Mouse (Mus musculus) intestine, postnatal 0 days (tissue): ENCODE measurements at regions not wholly inside any gene's neighbourhood (a gene's known extent, or its start where the extent isn't known, plus 50 kb on each side); places are given as distances from the start of the nearest gene placed in this dataset.

ENCODE experiments used
- ATAC-seq: fragments of 200-750 bp; cut with Nextera tagmentation; 2 replicates; pipeline ENCODE4 v1.8.0; 2017; ENCODE audit warnings: mild to moderate bottlenecking, moderate TSS enrichment, moderate library complexity
- H3K27ac ChIP-seq: fragments of 300-500 bp; sonication (generic); 2 replicates; pipeline ENCODE4 v1.5.1; 2014; ENCODE audit warnings: mild to moderate bottlenecking, low read depth, low read length, moderate library complexity
- H3K27me3 ChIP-seq: fragments of 300-500 bp; sonication (generic); replicated peaks from 2 replicates; pipeline ENCODE4 v1.6.1; 2014; ENCODE audit warnings: low read length, mixed read lengths; ENCODE audit not compliant: control insufficient read depth, insufficient read depth
- H3K36me3 ChIP-seq: fragments of 300-500 bp; sonication (generic); 2 replicates; pipeline ENCODE4 v1.6.1; 2014; ENCODE audit warnings: mild to moderate bottlenecking, moderate library complexity; ENCODE audit not compliant: control insufficient read depth, insufficient read depth
- H3K4me1 ChIP-seq: fragments of 300-500 bp; sonication (generic); replicated peaks from 2 replicates; pipeline ENCODE4 v1.6.1; 2014; ENCODE audit warnings: antibody characterized with exemption, low read length, mixed read lengths; ENCODE audit not compliant: control insufficient read depth, insufficient read depth
- H3K4me2 ChIP-seq: fragments of 300-500 bp; sonication (generic); replicated peaks from 2 replicates; pipeline ENCODE4 v1.6.1; 2014; ENCODE audit warnings: low read depth, mild to moderate bottlenecking, moderate library complexity
- H3K4me3 ChIP-seq: fragments of 300-500 bp; sonication (generic); 2 replicates; pipeline ENCODE4 v1.5.1; 2014; ENCODE audit warnings: low read depth, low read length
- H3K9ac ChIP-seq: fragments of 300-500 bp; sonication (generic); 2 replicates; pipeline ENCODE4 v1.6.1; 2014; ENCODE audit warnings: mild to moderate bottlenecking, low read depth, low read length
- H3K9me3 ChIP-seq: fragments of 300-500 bp; sonication (generic); 2 replicates; pipeline ENCODE4 v1.6.1; 2016; ENCODE audit warnings: mixed run types; ENCODE audit not compliant: control insufficient read depth
- CTCF ChIP-seq: sonication (generic); IDR thresholded peaks from 2 replicates; pipeline ENCODE4 v1.5.1; 2016; ENCODE audit warnings: low read depth, mild to moderate bottlenecking, control low read depth, antibody characterized with exemption, moderate library complexity
- WGBS: fragments of 180-500 bp; shearing (Covaris S2); extraction: QIAGEN DNeasy Blood & Tissue Kit; methylation state at CpG from one replicate; pipeline ENCODE4 v1.1.7; 2014; 5-methylcytosine and 5-hydroxymethylcytosine counted together

DNA sequence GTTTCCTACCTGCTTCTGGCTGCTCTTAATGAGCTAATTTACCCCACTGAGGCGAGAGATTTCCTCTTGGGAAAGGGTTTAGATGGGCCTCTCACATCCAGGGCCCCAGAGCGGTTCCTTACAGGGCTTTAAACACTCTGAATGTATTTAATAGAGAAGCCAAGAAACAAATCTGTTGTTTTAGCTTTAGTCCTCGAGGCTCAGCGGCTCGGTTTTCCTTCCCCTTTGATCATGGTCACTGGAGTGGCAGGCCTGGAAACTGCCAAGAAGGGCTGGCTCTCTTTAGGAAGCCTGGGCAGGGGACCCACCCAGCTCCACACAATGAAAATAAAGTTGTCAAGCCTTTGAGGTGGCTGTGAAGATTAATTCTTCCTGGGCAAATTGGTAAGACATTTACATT, 127.5 kb upstream of the Jag1 start:
- Histone ChIP-seq H3K4me3 (no peak overlapping the region), H3K27ac (no peak overlapping the region), H3K9me3 (no peaks in the 10 kb centered on the region), H3K4me1 (no peaks in the 10 kb centered on the region), H3K27me3 (no peaks in the 10 kb centered on the region), H3K4me2 (no peak overlapping the region), H3K9ac (no peak overlapping the region), H3K36me3 (no peaks in the 10 kb centered on the region)
- 47% methylated on average over 5 of the region's 5 CpGs for WGBS
- ATAC-seq = no peak
- TF ChIP-seq CTCF = no peak

DNA sequence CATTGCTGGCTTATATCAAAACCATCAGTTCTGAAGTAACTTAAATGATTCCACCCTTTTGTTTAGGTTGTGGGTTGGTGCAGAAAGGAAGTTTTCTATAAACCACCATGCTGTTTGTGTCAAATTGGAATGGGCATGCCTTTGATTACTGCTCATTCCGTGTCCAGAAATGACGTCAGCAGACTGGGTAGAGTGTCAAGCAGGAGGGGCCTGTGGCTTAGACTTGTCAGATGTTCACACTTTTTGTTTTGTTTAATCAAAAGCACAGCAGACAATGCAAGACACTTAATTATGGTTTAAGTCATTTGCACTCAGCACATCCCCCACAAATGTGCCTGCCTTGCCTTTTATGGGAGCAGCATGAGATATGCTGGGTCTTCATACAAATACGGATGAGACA, 120.5 kb upstream of the Jag1 start:
- H3K4me2 ChIP-seq = no peak overlapping the region
- no peaks in the 10 kb centered on the region for H3K36me3 ChIP-seq
- ATAC-seq = no peak
- no peak overlapping the region for H3K9ac ChIP-seq
- H3K4me1 ChIP-seq = no peaks in the 10 kb centered on the region
- 43% methylated on average over 3 of the region's 3 CpGs for WGBS
- no peaks in the 10 kb centered on the region for H3K27me3 ChIP-seq
- no peak overlapping the region for H3K4me3 ChIP-seq
- H3K27ac ChIP-seq = no peak overlapping the region
- H3K9me3 ChIP-seq = 0 out of 2 replicates have a peak, but pooled peaks cover 2% of the 10 kb centered on the region
- no peak for TF ChIP-seq CTCF

DNA sequence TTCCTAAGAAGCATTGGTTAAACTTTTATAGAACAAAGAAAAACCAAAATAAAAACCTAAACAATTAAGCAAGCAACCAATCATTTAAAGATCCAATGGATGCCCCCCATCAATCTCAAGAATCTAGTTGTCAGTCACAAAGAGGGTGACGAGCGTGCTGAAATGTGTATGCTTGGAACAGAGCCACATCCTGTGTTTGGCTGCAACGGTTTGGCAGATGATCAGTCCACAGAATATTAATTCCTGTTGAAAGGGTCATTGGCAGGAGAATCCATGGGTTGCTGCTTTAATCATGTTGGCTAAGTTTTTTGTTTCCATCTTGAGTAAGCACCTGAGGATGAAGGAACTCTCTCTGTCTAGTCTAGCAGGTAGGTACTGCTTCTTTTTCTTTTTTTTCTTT, 117.5 kb upstream of the Jag1 start:
- Histone ChIP-seq H3K27me3 (no peaks in the 10 kb centered on the region), H3K4me3 (no peak overlapping the region), H3K36me3 (no peaks in the 10 kb centered on the region), H3K9me3 (0 out of 2 replicates have a peak, but pooled peaks cover 2% of the 10 kb centered on the region), H3K9ac (no peak overlapping the region), H3K27ac (no peak overlapping the region), H3K4me2 (no peak overlapping the region), H3K4me1 (no peaks in the 10 kb centered on the region)
- WGBS = 82% methylated on average over 3 of the region's 3 CpGs
- no peak for ATAC-seq
- no peak for TF ChIP-seq CTCF

DNA sequence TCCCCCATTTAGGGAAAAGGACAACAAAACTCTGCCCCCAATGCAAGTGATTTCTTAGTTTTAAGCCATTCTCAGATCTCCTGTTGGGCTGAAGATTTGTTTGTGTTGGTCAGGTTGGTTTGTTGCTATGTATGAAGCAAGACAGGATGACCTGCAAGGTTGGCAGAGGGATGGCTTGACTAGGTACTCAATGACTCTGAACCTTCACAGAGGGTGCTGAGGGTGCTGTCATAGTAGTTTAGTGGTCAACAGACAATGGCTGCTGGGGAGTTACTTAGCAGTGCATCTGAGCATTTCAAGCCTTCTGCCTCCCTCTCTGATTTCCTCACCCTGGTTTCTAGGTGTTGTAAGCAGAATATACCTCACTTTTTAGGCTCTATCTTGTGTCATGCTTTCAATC, 114.7 kb upstream of the Jag1 start:
- ATAC-seq = no peak
- Histone ChIP-seq H3K4me1 (no peaks in the 10 kb centered on the region), H3K27me3 (no peaks in the 10 kb centered on the region), H3K9ac (no peak overlapping the region), H3K4me3 (no peak overlapping the region), H3K9me3 (0 out of 2 replicates have a peak, but pooled peaks cover 2% of the 10 kb centered on the region), H3K4me2 (no peak overlapping the region), H3K36me3 (no peaks in the 10 kb centered on the region), H3K27ac (no peak overlapping the region)
- TF ChIP-seq CTCF = no peak

DNA sequence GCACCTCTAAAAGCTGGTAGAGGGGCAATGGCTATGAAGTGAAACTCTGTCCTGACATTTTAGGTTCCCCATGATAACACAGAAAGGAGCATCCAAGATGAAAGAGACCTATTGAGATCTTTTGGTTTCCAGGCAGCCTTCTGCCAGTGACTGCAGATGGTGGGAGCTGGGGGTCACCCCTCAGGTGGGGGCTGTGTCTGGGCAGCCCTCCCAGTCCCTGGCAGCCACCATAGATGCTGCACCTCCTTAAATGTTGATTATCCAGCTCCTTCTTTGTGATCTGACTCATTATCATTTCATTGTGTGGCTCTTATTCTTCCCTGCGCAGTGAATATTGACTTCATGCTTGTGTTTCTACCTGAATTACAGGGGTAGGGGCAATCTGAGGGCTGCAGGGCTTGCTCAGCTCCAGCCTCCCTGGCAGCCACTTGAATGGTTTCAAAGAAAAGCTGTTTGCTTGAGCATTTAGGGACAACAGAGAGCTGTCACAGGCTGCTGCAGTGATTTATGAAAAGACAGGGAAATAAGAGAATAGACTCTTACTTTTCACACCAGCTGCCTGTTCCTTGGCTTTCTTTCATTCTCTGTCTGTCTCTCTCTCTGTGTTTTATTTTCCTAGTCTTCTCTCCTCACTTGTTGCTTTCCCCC, 113.1 kb upstream of the Jag1 start:
- no peak for ATAC-seq
- no peak for TF ChIP-seq CTCF
- H3K36me3 ChIP-seq = no peaks in the 10 kb centered on the region
- H3K4me1 ChIP-seq = no peaks in the 10 kb centered on the region
- WGBS = 39% methylated on average over 1 of the region's 1 CpGs
- no peak overlapping the region for H3K4me2 ChIP-seq
- no peak overlapping the region for H3K9ac ChIP-seq
- H3K9me3 ChIP-seq = 0 out of 2 replicates have a peak, but pooled peaks cover 2% of the 10 kb centered on the region
- no peaks in the 10 kb centered on the region for H3K27me3 ChIP-seq
- H3K27ac ChIP-seq = no peak overlapping the region
- H3K4me3 ChIP-seq = no peak overlapping the region

DNA sequence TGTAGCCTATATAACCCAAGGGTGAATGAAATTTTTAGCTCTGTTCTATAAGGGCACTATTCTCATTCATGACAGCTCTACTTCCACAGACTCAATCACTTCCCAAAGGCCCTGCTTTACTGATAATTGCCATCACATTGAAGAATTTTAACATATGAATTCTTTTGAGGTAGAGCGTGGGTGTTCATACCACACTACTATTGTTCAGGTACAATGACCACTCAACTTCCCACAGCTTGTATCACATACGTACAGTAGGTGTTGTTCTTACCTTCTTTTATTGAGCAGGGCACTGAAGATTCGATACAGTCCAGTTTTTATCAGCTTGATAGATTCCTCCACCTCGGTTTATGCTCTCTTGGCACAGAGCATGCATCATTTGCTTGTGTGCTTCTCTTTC, 111.1 kb upstream of the Jag1 start:
- Histone ChIP-seq H3K4me3 (no peak overlapping the region), H3K36me3 (no peaks in the 10 kb centered on the region), H3K27ac (no peak overlapping the region), H3K9ac (no peak overlapping the region), H3K27me3 (no peaks in the 10 kb centered on the region), H3K9me3 (no peaks in the 10 kb centered on the region), H3K4me2 (no peak overlapping the region), H3K4me1 (no peaks in the 10 kb centered on the region)
- 91% methylated on average over 4 of the region's 4 CpGs for WGBS
- TF ChIP-seq CTCF = no peak
- no peak for ATAC-seq
